Mouse (Mus musculus) liver, embryonic 15.5 days (tissue): ENCODE data around the gene Tdrd7. TPM values are rescaled to one million over a fixed set of nuclear protein-coding genes. Genes with fewer than 3 reads are reported as not detected.

Experiments
- ATAC-seq: fragments of 200-750 bp; cut with Nextera tagmentation; 2 replicates; pipeline ENCODE4 v1.8.0; 2017; ENCODE audit warnings: moderate number of reproducible peaks, mild to moderate bottlenecking, moderate library complexity; ENCODE audit not compliant: insufficient read depth
- H3K27ac ChIP-seq: fragments of 300-500 bp; sonication (generic); replicated peaks from 2 replicates; pipeline ENCODE4 v1.5.1; 2015; ENCODE audit warnings: mild to moderate bottlenecking, inconsistent platforms
- H3K27me3 ChIP-seq: fragments of 300-500 bp; sonication (generic); 2 replicates; pipeline ENCODE4 v1.6.1; 2015; ENCODE audit warnings: mild to moderate bottlenecking, inconsistent platforms
- H3K36me3 ChIP-seq: fragments of 300-500 bp; sonication (generic); replicated peaks from 2 replicates; pipeline ENCODE4 v1.6.1; 2015; ENCODE audit warnings: moderate library complexity, mild to moderate bottlenecking, inconsistent platforms
- H3K4me1 ChIP-seq: fragments of 300-500 bp; sonication (generic); replicated peaks from 2 replicates; pipeline ENCODE4 v1.6.1; 2015; ENCODE audit warnings: inconsistent platforms
- H3K4me2 ChIP-seq: fragments of 300-500 bp; sonication (generic); 2 replicates; pipeline ENCODE4 v1.6.1; 2015; ENCODE audit warnings: moderate library complexity, mild to moderate bottlenecking, inconsistent platforms
- H3K4me3 ChIP-seq: fragments of 300-500 bp; sonication (generic); replicated peaks from 2 replicates; pipeline ENCODE4 v1.5.1; 2015; ENCODE audit warnings: mild to moderate bottlenecking, inconsistent platforms
- H3K9ac ChIP-seq: fragments of 300-500 bp; sonication (generic); 2 replicates; pipeline ENCODE4 v1.6.1; 2015; ENCODE audit warnings: moderate library complexity, mild to moderate bottlenecking, inconsistent platforms
- H3K9me3 ChIP-seq: fragments of 300-500 bp; sonication (generic); replicated peaks from 2 replicates; pipeline ENCODE4 v1.6.1; 2016; ENCODE audit warnings: inconsistent platforms
- WGBS: fragments of 180-500 bp; shearing (Covaris S2); methylation state at CpG from one replicate; pipeline ENCODE4 v1.1.7; 2015; ENCODE audit warnings: mixed read lengths; ENCODE audit not compliant: insufficient replicate concordance; 5-methylcytosine and 5-hydroxymethylcytosine counted together
- polyA plus RNA-seq: library from polyadenylated mRNA; unstranded; fragments of >200 nt; fragmentation: Nextera tagmentation; extraction: Ambion mirVana; gene quantifications from 2 replicates; pipeline ENCODE4 v1.2.1, GENCODE M21; 2015

The Tdrd7 gene
- polyA plus RNA-seq, 1 experiment from 2014 or later: 10.0 TPM

DNA sequence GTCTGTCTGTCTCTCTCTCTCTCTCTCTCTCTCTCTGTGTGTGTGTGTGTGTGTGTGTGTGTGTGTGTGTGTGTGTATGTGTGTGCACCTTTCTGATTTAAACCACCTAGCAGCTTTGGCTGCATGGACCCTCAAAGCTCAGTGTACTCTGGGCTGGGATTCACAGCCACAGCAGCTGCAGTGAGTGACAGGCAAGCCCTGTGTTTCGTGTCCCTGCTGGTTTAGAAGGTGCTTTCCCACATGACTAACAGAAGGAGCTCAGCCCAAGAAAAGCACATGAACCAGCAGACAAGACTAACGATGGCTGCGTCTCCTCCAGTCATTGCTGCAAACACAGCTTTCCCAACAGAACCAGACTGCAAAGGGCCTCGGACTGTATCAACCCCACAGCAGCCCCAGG lies 82.8 kb downstream of the Tdrd7 start:
- 83% methylated on average over 4 of the region's 4 CpGs for WGBS
- Histone ChIP-seq H3K9ac (no peak overlapping the region), H3K36me3 (peaks cover 96% of the 10 kb centered on the region), H3K4me2 (no peak overlapping the region), H3K4me1 (peaks cover 46% of the 10 kb centered on the region), H3K27me3 (no peaks in the 10 kb centered on the region), H3K27ac (no peak overlapping the region), H3K9me3 (no peaks in the 10 kb centered on the region), H3K4me3 (no peak overlapping the region)
- no peak for ATAC-seq

DNA sequence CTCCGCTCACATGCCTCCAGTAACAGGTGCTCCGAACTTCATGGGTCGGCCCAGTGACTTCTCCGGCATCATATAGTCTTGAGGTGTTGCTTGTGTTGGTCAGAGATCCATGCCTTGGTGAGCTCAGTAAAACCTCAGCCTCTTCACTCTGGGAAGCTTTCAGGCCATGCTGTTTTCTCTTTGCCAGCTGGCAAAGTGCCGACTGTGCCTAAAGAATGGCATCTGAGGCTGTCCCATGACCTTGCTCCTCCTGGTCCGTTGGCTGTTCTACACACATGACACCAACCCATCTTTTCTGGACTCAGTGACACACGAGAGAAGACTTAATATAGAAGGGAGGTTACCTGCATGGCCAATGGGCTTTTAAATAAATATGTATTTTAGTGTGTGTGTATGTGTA lies 83.3 kb downstream of the Tdrd7 start:
- peaks cover 42% of the 10 kb centered on the region for H3K4me1 ChIP-seq
- H3K4me2 ChIP-seq: no peak overlapping the region
- no peaks in the 10 kb centered on the region for H3K27me3 ChIP-seq
- H3K36me3 ChIP-seq: peaks cover 95% of the 10 kb centered on the region
- no peaks in the 10 kb centered on the region for H3K9me3 ChIP-seq
- no peak overlapping the region for H3K4me3 ChIP-seq
- no peak for ATAC-seq
- no peak overlapping the region for H3K9ac ChIP-seq
- 92% methylated on average over 7 of the region's 7 CpGs for WGBS
- no peak overlapping the region for H3K27ac ChIP-seq

DNA sequence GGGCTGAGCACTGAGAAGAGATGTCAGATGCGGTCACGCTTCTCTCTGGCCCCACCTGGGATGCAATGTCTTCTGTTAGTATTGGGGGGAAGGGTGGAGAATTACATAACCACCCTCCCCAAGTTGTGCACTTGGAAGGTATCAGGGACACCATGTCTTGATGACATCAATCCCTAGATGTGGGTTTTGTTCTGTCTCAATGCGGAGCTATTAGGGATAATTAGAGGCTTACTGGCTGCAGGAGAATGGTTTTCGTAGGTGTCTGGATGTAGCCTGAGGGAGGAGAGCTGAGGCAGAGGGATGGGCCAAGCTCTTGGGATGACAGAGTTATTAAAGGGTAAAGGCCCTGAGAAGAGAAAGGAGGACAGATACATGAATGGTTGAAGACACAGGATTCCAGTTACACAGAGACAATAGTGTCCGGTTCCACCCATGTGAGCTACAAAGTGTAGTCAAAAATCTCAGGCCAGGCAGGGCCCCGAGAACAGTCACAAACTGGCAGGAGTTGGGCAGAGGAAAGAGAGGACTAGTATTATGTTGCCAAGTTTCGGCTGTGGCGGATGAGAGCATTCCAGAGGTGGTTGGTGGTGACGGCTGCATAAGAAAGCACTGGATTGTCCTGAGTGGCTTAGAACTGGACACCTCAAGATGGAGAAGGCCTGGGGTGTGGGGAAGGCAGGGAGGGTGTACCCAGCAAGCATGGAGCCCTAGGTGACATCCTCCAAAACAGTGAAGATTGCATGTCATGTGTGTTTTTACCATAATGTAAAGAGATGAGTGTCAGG lies 88.4 kb downstream of the Tdrd7 start:
- Histone ChIP-seq H3K36me3 (peaks cover 91% of the 10 kb centered on the region), H3K4me1 (peaks cover 15% of the 10 kb centered on the region), H3K9ac (no peak overlapping the region), H3K27me3 (no peaks in the 10 kb centered on the region), H3K4me2 (no peak overlapping the region), H3K4me3 (no peak overlapping the region), H3K27ac (no peak overlapping the region), H3K9me3 (peaks cover 7% of the 10 kb centered on the region; the same call in 1 of the 2 replicates)
- ATAC-seq: no peak
- 89% methylated on average over 9 of the region's 9 CpGs for WGBS

DNA sequence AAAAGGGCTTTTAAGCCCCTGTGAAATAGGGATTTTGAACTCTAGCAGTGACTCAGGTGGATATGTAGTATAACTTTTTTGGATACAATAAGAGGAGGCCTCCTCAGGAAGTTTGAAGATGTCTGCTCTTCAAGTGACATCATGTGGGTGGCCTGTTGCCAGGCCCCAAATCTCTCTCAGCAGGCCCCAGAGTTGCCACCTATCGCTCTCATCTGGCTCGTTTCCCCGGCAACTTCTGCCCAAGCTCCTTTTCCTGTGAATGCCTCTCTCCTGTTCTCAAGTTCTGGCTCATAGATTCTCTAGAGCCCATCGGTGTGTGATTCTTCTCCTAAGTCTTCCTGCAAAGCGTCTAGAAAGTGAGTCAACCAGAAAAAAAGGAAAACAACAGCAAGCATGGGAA lies 91.0 kb downstream of the Tdrd7 start:
- no peak for ATAC-seq

DNA sequence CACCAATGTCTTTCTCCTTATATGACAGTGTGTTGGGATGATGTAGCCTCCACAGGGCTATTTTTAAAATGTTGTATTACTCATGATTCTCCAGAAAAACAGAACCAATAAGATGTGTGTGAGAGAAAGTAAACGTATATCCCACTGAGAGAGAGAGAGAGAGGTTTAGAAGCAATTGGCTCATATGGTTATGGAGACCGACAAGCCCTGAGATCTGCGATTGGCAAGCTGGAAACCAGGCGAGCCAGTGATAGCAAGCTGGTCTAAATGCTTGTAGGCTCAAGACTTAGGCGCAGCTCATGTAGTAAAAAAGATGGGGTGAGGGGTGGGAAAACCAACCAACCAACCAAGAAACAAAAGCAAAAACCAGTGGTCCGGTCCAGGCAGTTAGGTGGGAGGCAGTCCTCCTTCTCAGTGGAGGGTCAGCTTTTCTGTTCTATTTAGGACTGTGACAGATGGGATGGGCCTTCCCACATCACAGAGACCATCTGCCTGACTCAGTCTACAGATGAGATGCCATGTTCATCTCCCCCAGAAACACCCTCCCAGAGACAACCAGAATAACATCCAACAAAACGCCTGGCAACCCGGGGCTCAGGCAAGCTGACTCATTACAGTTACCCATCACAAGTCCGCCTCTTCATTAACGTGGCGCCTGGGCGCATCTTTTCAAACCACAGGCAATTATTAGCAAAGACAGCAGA lies 96.3 kb downstream of the Tdrd7 start:
- no peak for ATAC-seq
- Histone ChIP-seq H3K27me3 (0 out of 2 replicates have a peak, but pooled peaks cover 4% of the 10 kb centered on the region), H3K4me3 (no peak overlapping the region), H3K27ac (no peak overlapping the region), H3K9ac (no peak overlapping the region), H3K4me1 (peaks cover 8% of the 10 kb centered on the region), H3K9me3 (peaks cover 4% of the 10 kb centered on the region; the same call in 1 of the 2 replicates), H3K36me3 (peaks cover 95% of the 10 kb centered on the region), H3K4me2 (no peak overlapping the region)
- 86% methylated on average over 12 of the region's 12 CpGs for WGBS

More for the DNA sequence above, 91.0 kb downstream of the Tdrd7 start:
- H3K9me3 ChIP-seq: peaks cover 7% of the 10 kb centered on the region; the same call in 1 of the 2 replicates
- WGBS: 88% methylated on average over 5 of the region's 5 CpGs
- H3K4me1 ChIP-seq: peaks cover 15% of the 10 kb centered on the region
- peaks cover 89% of the 10 kb centered on the region for H3K36me3 ChIP-seq
- no peak overlapping the region for H3K4me2 ChIP-seq
- no peak overlapping the region for H3K4me3 ChIP-seq
- no peak overlapping the region for H3K27ac ChIP-seq
- H3K27me3 ChIP-seq: no peaks in the 10 kb centered on the region
- no peak overlapping the region for H3K9ac ChIP-seq

DNA sequence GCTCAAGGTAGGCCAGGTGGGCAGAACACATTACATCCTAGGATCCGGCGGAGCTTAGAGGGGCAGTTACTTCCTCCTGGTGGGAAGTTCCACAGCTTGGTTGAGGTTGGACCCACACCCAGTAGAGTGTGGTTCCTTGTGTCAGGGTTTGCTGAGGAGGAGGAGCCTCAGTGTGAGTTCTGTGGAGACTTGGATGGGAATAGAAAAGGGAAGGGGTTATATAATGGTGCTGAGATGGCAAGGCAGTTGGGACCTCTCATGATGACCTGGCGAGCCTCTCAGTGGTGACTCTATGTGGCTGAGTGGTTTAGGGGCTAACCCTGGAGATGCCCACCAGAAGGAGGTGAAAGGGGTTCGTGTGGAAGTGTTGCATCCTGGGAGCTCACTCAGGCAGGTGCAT lies 98.7 kb downstream of the Tdrd7 start:
- WGBS: 67% methylated on average over 4 of the region's 4 CpGs
- no peak overlapping the region for H3K4me3 ChIP-seq
- H3K4me2 ChIP-seq: no peak overlapping the region
- H3K9me3 ChIP-seq: no peaks in the 10 kb centered on the region
- 0 out of 2 replicates have a peak, but pooled peaks cover 2% of the 10 kb centered on the region for H3K4me1 ChIP-seq
- ATAC-seq: no peak
- 0 out of 2 replicates have a peak, but pooled peaks cover 4% of the 10 kb centered on the region for H3K27me3 ChIP-seq
- H3K27ac ChIP-seq: no peak overlapping the region
- H3K36me3 ChIP-seq: peaks cover 99% of the 10 kb centered on the region
- H3K9ac ChIP-seq: no peak overlapping the region

DNA sequence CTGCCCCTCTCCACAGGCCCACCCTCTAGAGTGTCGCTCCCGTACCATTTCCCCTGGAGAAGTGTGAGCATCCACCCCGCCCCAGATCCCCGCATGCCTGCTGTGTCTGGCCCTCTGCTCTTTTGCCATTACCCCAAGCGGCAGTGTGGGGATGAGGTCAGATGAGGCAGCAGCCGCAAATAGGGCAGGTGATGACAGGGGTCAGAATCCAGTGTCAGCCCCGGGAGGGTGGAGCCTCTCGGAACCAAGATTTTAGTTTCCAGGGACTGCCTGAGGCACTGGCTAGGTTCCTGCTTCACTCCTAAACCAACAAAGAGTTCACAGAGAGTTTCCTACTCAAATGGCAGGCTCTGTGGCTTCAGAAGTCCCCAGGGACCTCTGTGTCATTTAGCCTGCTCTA lies 99.1 kb downstream of the Tdrd7 start:
- ATAC-seq: no peak
- Histone ChIP-seq H3K9me3 (no peaks in the 10 kb centered on the region), H3K4me3 (no peak overlapping the region), H3K27me3 (0 out of 2 replicates have a peak, but pooled peaks cover 4% of the 10 kb centered on the region), H3K27ac (no peak overlapping the region), H3K36me3 (peaks cover 99% of the 10 kb centered on the region), H3K4me2 (no peak overlapping the region), H3K4me1 (0 out of 2 replicates have a peak, but pooled peaks cover 2% of the 10 kb centered on the region), H3K9ac (no peak overlapping the region)
- 69% methylated on average over 8 of the region's 8 CpGs for WGBS

DNA sequence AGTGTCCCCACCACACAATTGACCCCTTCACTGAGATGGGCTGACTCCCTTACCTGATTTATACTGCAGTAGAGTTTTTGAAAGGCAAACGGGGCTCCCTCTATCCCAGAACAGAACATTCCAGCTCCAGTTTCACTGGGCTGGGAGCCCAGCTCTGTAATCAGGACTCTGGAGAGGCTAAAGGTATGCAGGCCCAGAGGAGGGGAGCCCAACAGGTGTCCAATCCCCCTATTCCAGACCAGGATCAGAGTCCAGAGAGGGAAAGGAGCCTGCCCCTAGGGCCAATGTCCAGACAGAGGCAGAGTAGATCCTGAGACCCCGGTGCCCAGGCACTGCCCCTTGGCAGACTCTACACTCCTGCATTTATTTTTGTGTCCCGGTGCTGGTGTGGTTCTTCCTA lies 99.8 kb downstream of the Tdrd7 start:
- Histone ChIP-seq H3K9me3 (no peaks in the 10 kb centered on the region), H3K4me1 (0 out of 2 replicates have a peak, but pooled peaks cover 2% of the 10 kb centered on the region), H3K36me3 (peaks cover 99% of the 10 kb centered on the region), H3K27me3 (0 out of 2 replicates have a peak, but pooled peaks cover 4% of the 10 kb centered on the region), H3K27ac (no peak overlapping the region), H3K9ac (no peak overlapping the region), H3K4me2 (no peak overlapping the region), H3K4me3 (no peak overlapping the region)
- ATAC-seq: no peak
- 77% methylated on average over 3 of the region's 3 CpGs for WGBS

DNA sequence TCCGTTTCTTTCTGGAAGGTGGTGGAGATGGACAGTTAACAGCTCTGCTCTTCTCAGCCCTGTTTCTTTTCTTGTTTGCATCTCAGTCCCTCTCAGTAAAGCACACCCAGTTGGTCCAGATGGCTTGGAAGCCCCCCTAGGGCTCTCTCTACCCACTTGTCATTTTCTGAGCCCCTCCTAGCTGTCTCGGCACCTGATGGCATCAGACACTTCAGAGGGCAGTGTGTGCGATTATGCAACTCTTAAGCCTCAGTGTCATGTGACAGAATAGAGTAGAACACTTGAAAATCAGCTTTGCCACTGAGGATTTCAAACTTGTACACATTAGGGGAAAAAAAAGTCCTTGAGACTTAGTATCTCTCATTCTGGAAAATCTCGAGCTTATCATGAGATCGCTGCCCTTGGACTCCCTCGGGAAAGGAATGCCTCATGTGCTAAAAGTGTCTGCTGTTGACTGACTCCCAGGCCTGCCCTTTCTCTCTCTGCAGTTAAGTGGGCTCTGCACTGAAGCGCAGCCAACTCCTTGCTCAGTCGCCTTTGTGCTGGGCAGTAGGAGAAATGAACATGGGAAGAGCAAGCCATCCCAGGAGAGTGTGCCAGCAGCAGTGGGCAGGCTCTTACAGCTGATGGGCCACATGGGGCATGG lies 100.7 kb downstream of the Tdrd7 start:
- 0 out of 2 replicates have a peak, but pooled peaks cover 4% of the 10 kb centered on the region for H3K27me3 ChIP-seq

DNA sequence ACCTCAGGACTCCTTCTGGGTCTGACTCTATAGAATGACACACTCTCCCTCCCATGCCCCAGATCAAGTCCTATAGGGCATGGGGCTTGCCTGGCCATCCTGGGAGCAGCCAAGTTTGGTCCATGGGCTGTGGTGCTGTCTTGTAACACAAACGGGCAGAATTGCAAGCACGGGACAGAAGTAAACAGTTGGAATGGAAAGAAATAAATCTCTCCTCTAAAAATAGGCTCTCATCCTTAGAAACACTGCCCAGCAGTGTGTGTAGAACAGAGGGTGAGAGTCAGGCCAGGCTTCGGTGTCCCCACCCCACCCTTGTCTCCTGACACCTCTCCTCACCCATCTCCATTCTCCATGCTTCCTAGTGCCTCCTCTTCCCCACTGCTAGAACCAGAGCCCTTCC lies 102.9 kb downstream of the Tdrd7 start:
- Histone ChIP-seq H3K27me3 (0 out of 2 replicates have a peak, but pooled peaks cover 4% of the 10 kb centered on the region), H3K9me3 (no peaks in the 10 kb centered on the region), H3K36me3 (peaks cover 98% of the 10 kb centered on the region), H3K4me1 (no peaks in the 10 kb centered on the region), H3K4me3 (no peak overlapping the region), H3K27ac (no peak overlapping the region), H3K9ac (no peak overlapping the region), H3K4me2 (no peak overlapping the region)
- no peak for ATAC-seq
- 76% methylated on average over 3 of the region's 3 CpGs for WGBS

More for the DNA sequence above, 100.7 kb downstream of the Tdrd7 start:
- Histone ChIP-seq H3K27ac (no peak overlapping the region), H3K9ac (no peak overlapping the region), H3K9me3 (no peaks in the 10 kb centered on the region), H3K4me2 (no peak overlapping the region), H3K36me3 (peaks cover 98% of the 10 kb centered on the region), H3K4me1 (0 out of 2 replicates have a peak, but pooled peaks cover 2% of the 10 kb centered on the region), H3K4me3 (no peak overlapping the region)
- WGBS: 70% methylated on average over 8 of the region's 8 CpGs
- ATAC-seq: no peak

DNA sequence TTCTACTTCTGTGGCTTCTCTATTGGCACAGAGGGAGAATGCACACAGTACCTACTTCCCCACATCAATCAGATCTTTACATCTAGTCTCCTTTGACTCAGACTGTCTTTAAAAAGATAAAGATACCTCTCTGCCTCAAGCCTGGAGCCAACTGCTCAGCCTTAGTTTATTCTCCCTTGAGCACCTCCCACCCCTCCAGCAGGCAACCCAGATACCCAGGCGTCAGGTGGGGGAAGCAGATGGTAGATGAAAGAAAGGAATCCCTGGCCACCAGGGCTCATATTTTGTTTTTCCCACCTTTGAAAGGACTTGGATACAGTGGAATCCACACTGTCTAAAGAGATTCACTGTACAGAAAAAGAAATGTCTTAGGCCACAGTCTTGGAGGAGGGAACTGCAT lies 103.4 kb downstream of the Tdrd7 start:
- Histone ChIP-seq H3K36me3 (peaks cover 98% of the 10 kb centered on the region), H3K27me3 (0 out of 2 replicates have a peak, but pooled peaks cover 4% of the 10 kb centered on the region), H3K4me1 (no peaks in the 10 kb centered on the region), H3K27ac (no peak overlapping the region), H3K4me2 (no peak overlapping the region), H3K9ac (no peak overlapping the region), H3K9me3 (no peaks in the 10 kb centered on the region), H3K4me3 (no peak overlapping the region)
- no peak for ATAC-seq
- WGBS: 59% methylated on average over 1 of the region's 1 CpGs
